Mouse (Mus musculus) naive thymus-derived CD4-positive, alpha-beta T cell, adult 2 months (primary cell): Measurements from ENCODE around the gene Gss.
A peak's percentile ranks its signal among the peaks of the same experiment; 100 is the strongest.

Experiments
- DNase-seq: peaks from one replicate; pipeline ENCODE4 v3.0.0-alpha.2; 2011; ENCODE audit warnings: low read depth

Gss gene

DNA sequence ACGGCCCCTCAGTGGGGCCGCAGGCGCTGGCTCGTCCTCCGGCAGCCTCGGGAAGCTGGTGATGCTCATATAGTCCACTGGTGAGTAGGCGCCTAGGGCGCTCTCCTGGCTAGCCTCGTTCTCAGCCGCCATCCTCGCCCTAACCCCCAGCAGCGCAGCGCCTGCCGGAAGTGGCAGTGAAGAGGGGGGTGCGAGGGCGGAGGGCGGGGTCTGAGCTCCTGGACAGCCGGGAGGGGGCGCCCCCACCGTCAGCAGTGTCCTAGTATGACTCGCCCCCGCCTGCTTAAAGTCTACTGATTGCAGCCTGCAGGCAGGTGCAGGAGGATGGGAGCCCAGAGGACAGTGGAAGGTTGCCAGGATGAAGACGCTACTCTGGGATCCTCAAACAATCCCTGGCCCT, 77.9 kb downstream of the Gss start:
- DNase-seq = peak; percentile 88

DNA sequence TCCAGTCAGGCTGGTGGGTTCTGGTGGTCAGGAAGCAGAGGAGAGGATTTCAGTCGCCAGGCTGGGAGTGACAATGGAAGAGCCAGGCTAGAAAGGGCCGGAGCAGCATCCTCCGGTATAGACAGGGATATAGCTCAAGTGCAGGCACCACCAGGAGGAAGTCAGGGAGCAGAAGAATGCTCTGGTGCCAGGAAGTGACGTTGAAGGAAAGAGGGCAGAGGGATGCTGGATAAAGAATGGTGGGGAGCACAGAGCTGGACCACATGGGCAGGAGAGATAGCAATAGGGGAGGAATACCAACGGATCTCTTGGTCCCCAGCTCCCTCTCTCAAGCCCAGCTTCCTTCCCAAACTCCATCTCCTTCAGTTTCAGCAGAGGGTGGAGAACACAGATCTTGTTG, 79.1 kb downstream of the Gss start:
- DNase-seq = peak; percentile 20
